Mouse (Mus musculus) liver, postnatal 0 days (tissue): ENCODE data around the gene Sfxn2. TPM values are rescaled to one million over a fixed set of nuclear protein-coding genes. Genes with fewer than 3 reads are reported as not detected.

Experiments
- ATAC-seq: fragments of 200-750 bp; cut with Nextera tagmentation; 2 replicates; pipeline ENCODE4 v1.8.0; 2017; ENCODE audit warnings: mild to moderate bottlenecking, moderate library complexity
- DNase-seq: peaks from one replicate; pipeline ENCODE4 v3.0.0-alpha.2; 2016
- H3K27ac ChIP-seq: fragments of 300-500 bp; sonication (generic); 2 replicates; pipeline ENCODE4 v1.5.1; 2014; ENCODE audit warnings: antibody characterized with exemption, moderate library complexity, mild to moderate bottlenecking, low read depth
- H3K27me3 ChIP-seq: fragments of 300-500 bp; sonication (generic); 2 replicates; pipeline ENCODE4 v1.6.1; 2014; ENCODE audit warnings: low read length, control low read depth, mixed read lengths; ENCODE audit not compliant: insufficient read depth
- H3K36me3 ChIP-seq: fragments of 300-500 bp; sonication (generic); replicated peaks from 2 replicates; pipeline ENCODE4 v1.6.1; 2014; ENCODE audit warnings: mild to moderate bottlenecking, control low read depth, low read length, moderate library complexity, mixed read lengths; ENCODE audit not compliant: insufficient read depth
- H3K4me1 ChIP-seq: fragments of 300-500 bp; sonication (generic); 2 replicates; pipeline ENCODE4 v1.6.1; 2014; ENCODE audit warnings: antibody characterized with exemption, mild to moderate bottlenecking, control low read depth; ENCODE audit not compliant: insufficient read depth
- H3K4me2 ChIP-seq: fragments of 300-500 bp; sonication (generic); 2 replicates; pipeline ENCODE4 v1.6.1; 2014; ENCODE audit warnings: low read depth, mild to moderate bottlenecking, low read length, moderate library complexity, mixed read lengths
- H3K4me3 ChIP-seq: fragments of 300-500 bp; sonication (generic); 2 replicates; pipeline ENCODE4 v1.5.1; 2014; ENCODE audit warnings: low read depth, low read length
- H3K9ac ChIP-seq: fragments of 300-500 bp; sonication (generic); replicated peaks from 2 replicates; pipeline ENCODE4 v1.6.1; 2014; ENCODE audit warnings: mild to moderate bottlenecking, moderate library complexity
- H3K9me3 ChIP-seq: fragments of 300-500 bp; sonication (generic); 2 replicates; pipeline ENCODE4 v1.6.1; 2016; ENCODE audit warnings: mild to moderate bottlenecking, control low read depth, low read length, mixed read lengths
- CTCF ChIP-seq: sonication (generic); IDR thresholded peaks from 2 replicates; pipeline ENCODE4 v1.5.1; 2016; ENCODE audit warnings: antibody characterized with exemption, low read depth
- EP300 ChIP-seq: IDR thresholded peaks from 2 replicates; pipeline ENCODE4 v1.6.1; 2016; ENCODE audit warnings: antibody characterized with exemption, low read depth, mild to moderate bottlenecking
- WGBS: fragments of 180-500 bp; shearing (Covaris S2); extraction: QIAGEN DNeasy Blood & Tissue Kit; methylation state at CpG from one replicate; pipeline ENCODE4 v1.1.7; 2014; ENCODE audit not compliant: insufficient replicate concordance; 5-methylcytosine and 5-hydroxymethylcytosine counted together
- polyA plus RNA-seq: library from polyadenylated mRNA; unstranded; fragments of >200 nt; fragmentation: Nextera tagmentation; extraction: Ambion mirVana; gene quantifications from 2 replicates; pipeline ENCODE4 v1.2.1, GENCODE M21; 2015

The Sfxn2 gene
- polyA plus RNA-seq, 1 experiment from 2014 or later = 63.4 TPM

DNA sequence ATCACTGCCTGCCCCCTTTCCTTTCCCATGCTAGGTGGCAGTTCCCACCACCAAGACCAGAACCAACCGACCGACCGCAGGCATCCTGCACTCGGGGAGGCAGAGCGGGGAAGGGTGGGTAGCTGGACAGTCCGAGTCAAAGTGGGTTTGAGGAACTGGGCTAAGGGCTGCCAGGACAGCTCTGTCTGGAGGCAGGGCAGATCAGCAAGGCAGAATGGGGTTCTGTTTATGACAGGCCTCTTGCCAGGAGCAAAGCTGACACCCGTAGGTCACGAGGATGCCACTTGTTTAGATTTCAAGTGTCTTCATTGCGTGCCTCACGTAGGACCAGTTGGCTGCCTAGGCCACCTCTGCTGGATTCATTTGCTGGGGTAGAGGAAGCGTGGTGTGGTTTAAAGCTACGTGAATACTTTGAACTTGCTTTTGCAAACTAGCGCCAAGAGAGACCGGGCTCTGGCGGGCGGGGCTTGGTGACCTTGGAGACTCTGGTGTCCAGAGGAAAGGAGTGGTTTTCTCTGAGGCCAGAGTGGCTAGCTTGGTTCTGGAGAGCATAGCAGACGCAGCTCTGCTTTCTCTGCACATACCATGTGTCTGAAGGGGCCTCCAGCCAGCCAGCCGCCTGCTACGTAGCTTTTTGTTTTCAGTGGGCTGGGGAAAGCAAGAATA lies 68.4 kb downstream of the Sfxn2 start:
- Histone ChIP-seq H3K9me3 (no peaks in the 10 kb centered on the region), H3K4me2 (no peak overlapping the region; the same call in 1 of the 2 replicates), H3K4me1 (peaks cover 75% of the 10 kb centered on the region), H3K27me3 (no peaks in the 10 kb centered on the region), H3K9ac (no peak overlapping the region), H3K27ac (peak overlapping the region; percentile 34), H3K4me3 (no peak overlapping the region), H3K36me3 (peaks cover 46% of the 10 kb centered on the region)
- TF ChIP-seq EP300 = no peak
- TF ChIP-seq CTCF = no peak
- DNase-seq = peak; percentile 54
- no peak for ATAC-seq
- WGBS = 52% methylated on average over 19 of the region's 19 CpGs

DNA sequence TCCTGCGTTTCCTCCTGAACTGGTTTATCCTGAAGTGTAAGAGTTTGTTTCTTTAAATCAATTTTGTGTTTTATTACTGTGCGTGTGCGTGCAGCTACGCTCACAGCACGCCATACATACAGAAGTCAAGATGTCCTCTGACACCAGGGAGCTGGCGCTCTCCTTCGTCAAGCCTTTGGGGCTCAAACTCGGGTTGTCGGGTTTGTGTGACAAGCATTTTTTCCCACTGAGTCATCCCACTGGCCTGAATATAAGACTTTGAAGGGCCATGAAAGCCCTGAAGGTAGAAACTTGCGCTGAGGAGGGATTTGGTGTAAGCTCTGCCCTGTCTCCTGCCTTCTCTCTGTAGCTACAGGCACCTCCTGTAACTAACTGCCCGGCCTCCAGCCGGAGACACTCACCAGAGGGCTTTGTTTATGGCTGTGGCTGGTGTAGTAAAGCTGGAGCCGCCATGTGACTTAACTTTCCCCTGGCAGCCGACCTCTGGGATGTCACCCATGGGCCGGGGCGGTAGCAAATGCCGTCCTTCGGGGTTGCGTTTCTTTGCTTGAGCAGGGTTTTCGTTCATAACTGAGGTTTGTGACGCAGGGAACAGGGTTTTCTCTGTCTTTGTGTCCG lies 69.1 kb downstream of the Sfxn2 start:
- no peaks in the 10 kb centered on the region for H3K27me3 ChIP-seq
- peaks cover 73% of the 10 kb centered on the region for H3K4me1 ChIP-seq
- H3K4me3 ChIP-seq = no peak overlapping the region
- no peak overlapping the region for H3K4me2 ChIP-seq
- peaks cover 45% of the 10 kb centered on the region for H3K36me3 ChIP-seq
- no peak overlapping the region for H3K9ac ChIP-seq
- no peak for DNase-seq
- H3K27ac ChIP-seq = peak overlapping the region; percentile 34
- no peaks in the 10 kb centered on the region for H3K9me3 ChIP-seq
- ATAC-seq = no peak
- WGBS = 84% methylated on average over 22 of the region's 22 CpGs
- TF ChIP-seq EP300 = no peak
- TF ChIP-seq CTCF = no peak

DNA sequence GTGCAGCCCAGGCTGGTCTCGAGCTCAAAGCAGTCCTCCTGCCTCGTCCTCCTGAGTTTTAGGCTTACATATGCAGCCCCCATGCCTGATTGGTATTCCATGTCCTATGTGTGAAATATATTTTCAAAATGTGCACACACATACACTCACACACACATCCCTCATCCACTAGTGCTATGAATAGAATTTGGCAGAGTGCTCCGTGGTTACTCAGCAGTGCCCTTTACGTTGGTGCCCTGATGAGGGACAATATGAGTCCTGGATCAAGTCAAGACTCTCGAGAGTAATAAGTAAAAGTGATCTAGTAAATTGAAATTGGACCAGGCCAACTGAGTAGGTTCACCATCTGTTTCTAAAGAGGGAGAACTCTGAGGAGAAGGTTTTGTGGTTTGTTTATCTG lies 70.1 kb downstream of the Sfxn2 start:
- H3K4me3 ChIP-seq = no peak overlapping the region
- no peak for ATAC-seq
- no peak for DNase-seq
- WGBS = 68% methylated on average over 5 of the region's 5 CpGs
- H3K27me3 ChIP-seq = no peaks in the 10 kb centered on the region
- H3K4me2 ChIP-seq = no peak overlapping the region
- peaks cover 75% of the 10 kb centered on the region for H3K4me1 ChIP-seq
- H3K9ac ChIP-seq = no peak overlapping the region
- no peaks in the 10 kb centered on the region for H3K9me3 ChIP-seq
- no peak overlapping the region for H3K27ac ChIP-seq
- TF ChIP-seq CTCF (no peak), EP300 (no peak)
- peaks cover 45% of the 10 kb centered on the region for H3K36me3 ChIP-seq

DNA sequence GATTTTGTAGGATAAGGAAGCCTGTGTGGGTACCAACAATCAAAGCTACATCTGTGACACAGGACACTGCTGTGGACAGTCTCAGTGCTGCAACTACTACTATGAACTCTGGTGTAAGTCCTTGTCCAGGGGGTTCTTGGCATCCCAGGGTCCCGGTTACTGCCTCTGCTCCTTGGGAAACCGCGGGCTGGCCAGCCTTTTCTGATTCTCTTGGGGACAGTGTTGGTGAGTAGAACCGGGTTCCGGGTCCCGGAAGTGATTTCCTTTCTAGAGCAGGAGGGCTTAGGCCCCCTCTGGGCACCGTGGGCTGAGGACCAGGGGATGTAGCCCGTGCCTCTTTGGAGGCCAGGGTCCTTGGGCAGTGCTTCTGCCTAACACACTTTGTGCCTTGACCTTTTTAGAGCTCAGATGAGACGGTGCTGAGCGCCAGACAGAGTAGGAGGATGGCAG lies 71.2 kb downstream of the Sfxn2 start:
- H3K9ac ChIP-seq = peak overlapping the region; percentile 3
- DNase-seq (no peak), ATAC-seq (no peak)
- no peak for TF ChIP-seq CTCF
- TF ChIP-seq EP300 = no peak
- 73% methylated on average over 10 of the region's 10 CpGs for WGBS
- H3K27me3 ChIP-seq = no peaks in the 10 kb centered on the region
- H3K4me2 ChIP-seq = 0 out of 2 replicates have a peak overlapping the region, but pooled peaks have one; percentile 22
- peaks cover 47% of the 10 kb centered on the region for H3K36me3 ChIP-seq
- H3K4me3 ChIP-seq = no peak overlapping the region
- peak overlapping the region; percentile 81 for H3K27ac ChIP-seq
- no peaks in the 10 kb centered on the region for H3K9me3 ChIP-seq
- H3K4me1 ChIP-seq = peaks cover 74% of the 10 kb centered on the region

DNA sequence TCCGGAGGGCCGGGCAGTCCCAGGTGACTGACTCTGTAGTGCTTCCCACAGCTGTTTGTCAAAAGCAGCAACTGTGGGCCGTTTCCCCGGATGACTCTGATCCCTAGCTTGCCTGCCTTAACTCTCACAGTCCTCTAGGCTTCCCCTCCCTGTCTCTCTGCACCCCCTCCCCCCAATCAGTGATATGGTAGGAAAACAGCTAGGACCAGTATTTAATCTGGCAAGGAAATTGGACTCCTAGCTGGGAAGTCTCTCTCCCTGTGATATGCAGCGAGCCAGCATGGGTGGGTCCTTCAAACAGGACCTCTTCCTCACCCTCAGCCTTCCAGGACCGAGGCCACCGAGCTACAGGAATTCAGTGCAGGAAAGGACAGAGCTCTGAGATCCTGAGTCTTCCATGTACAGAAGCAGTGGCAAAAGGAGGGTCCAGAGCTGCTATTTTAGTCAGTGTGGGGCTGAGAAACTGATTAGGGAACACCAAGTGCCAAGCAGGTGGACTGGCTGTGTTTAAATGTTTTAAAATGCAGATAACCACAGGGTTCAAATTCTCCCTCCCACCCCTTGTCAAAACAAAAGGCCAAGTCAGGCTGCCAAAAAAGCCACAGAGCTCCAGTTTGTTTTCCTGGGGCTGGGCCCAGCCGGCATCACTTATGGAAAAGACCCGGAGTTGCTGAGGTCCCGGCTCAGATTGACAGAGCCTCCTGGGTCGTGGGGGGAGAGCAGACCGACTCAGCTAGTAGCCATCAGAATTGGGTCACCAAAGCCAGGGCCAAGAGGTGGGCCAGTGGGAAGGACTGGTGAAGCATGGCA lies 71.8 kb downstream of the Sfxn2 start:
- TF ChIP-seq CTCF (no peak), EP300 (no peak)
- H3K27ac ChIP-seq = peak overlapping the region; percentile 81
- peak overlapping the region; percentile 3 for H3K9ac ChIP-seq
- DNase-seq (no peak), ATAC-seq (peak; percentile 9; the same call in 1 of the 2 replicates)
- 50% methylated on average over 12 of the region's 12 CpGs for WGBS
- H3K36me3 ChIP-seq = peaks cover 42% of the 10 kb centered on the region
- H3K4me3 ChIP-seq = no peak overlapping the region
- H3K27me3 ChIP-seq = no peaks in the 10 kb centered on the region
- H3K9me3 ChIP-seq = no peaks in the 10 kb centered on the region
- peaks cover 68% of the 10 kb centered on the region for H3K4me1 ChIP-seq
- 0 out of 2 replicates have a peak overlapping the region, but pooled peaks have one; percentile 22 for H3K4me2 ChIP-seq

DNA sequence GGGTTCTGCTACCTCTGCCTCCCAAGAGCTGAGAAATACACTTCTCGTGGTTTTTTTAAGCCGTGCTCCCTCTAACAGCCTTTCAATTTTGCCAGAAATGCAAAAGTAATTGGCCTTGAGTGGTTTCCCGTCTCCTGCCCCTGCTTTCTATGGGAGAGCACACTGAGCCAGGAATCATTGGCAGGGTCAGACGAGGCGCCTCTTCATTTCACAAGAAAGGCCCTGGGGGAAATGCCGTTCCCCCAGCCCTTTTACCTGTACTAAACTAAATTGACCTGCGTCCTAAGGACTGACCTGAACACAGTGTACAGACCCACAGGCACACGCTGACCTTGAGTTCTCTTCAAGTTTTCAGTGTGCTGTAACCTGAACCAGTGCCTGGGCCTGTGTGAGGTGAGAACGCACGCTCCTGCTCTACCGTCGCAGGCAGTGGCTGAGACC lies 72.9 kb downstream of the Sfxn2 start:
- Histone ChIP-seq H3K27ac (peak overlapping the region; percentile 81), H3K36me3 (peaks cover 37% of the 10 kb centered on the region), H3K9me3 (no peaks in the 10 kb centered on the region), H3K4me1 (peaks cover 60% of the 10 kb centered on the region), H3K4me3 (no peak overlapping the region), H3K9ac (no peak overlapping the region), H3K27me3 (no peaks in the 10 kb centered on the region), H3K4me2 (no peak overlapping the region)
- DNase-seq (no peak), ATAC-seq (peak; percentile 72)
- 65% methylated on average over 12 of the region's 12 CpGs for WGBS
- TF ChIP-seq CTCF (no peak), EP300 (peak; percentile 62)
